Mouse (Mus musculus) lung, embryonic 16.5 days (tissue): Measurements from ENCODE around the gene Cdk11b. TPM values are rescaled to one million over a fixed set of nuclear protein-coding genes. Genes with fewer than 3 reads are reported as not detected.

ENCODE experiments used
- ATAC-seq: fragments of 200-750 bp; cut with Nextera tagmentation; 2 replicates; pipeline ENCODE4 v1.8.0; 2017; ENCODE audit warnings: low read depth, mild to moderate bottlenecking, moderate library complexity
- H3K27ac ChIP-seq: fragments of 300-500 bp; sonication (generic); 2 replicates; pipeline ENCODE4 v1.5.1; 2014; ENCODE audit warnings: mild to moderate bottlenecking, control low read depth, low read length
- H3K27me3 ChIP-seq: fragments of 300-500 bp; sonication (generic); 2 replicates; pipeline ENCODE4 v1.6.1; 2014; ENCODE audit warnings: low read depth, low read length, mixed read lengths; ENCODE audit not compliant: control insufficient read depth, insufficient read depth
- H3K36me3 ChIP-seq: fragments of 300-500 bp; sonication (generic); 2 replicates; pipeline ENCODE4 v1.6.1; 2014; ENCODE audit warnings: low read length; ENCODE audit not compliant: control insufficient read depth, insufficient read depth
- H3K4me1 ChIP-seq: fragments of 300-500 bp; sonication (generic); replicated peaks from 2 replicates; pipeline ENCODE4 v1.6.1; 2014; ENCODE audit warnings: low read length, mixed read lengths; ENCODE audit not compliant: control insufficient read depth, insufficient read depth
- H3K4me2 ChIP-seq: fragments of 300-500 bp; sonication (generic); 2 replicates; pipeline ENCODE4 v1.6.1; 2014; ENCODE audit warnings: low read depth, low read length, control low read depth
- H3K4me3 ChIP-seq: fragments of 300-500 bp; sonication (generic); 2 replicates; pipeline ENCODE4 v1.5.1; 2014; ENCODE audit warnings: mild to moderate bottlenecking, low read length, control low read depth
- H3K9ac ChIP-seq: fragments of 300-500 bp; sonication (generic); 2 replicates; pipeline ENCODE4 v1.6.1; 2014; ENCODE audit warnings: low read length, control low read depth
- H3K9me3 ChIP-seq: fragments of 300-500 bp; sonication (generic); 2 replicates; pipeline ENCODE4 v1.6.1; 2016; ENCODE audit warnings: low read length; ENCODE audit not compliant: control insufficient read depth
- WGBS: fragments of 180-500 bp; shearing (Covaris S2); extraction: QIAGEN DNeasy Blood & Tissue Kit; methylation state at CpG from one replicate; pipeline ENCODE4 v1.1.7; 2014; 5-methylcytosine and 5-hydroxymethylcytosine counted together
- polyA plus RNA-seq: library from polyadenylated mRNA; unstranded; fragments of >200 nt; fragmentation: Nextera tagmentation; extraction: Ambion mirVana; gene quantifications from 2 replicates; pipeline ENCODE4 v1.2.1, GENCODE M21; 2015

Cdk11b gene
- polyA plus RNA-seq, 1 experiment from 2014 or later: 54.6 TPM

- H3K4me3 ChIP-seq: peak overlapping the region; percentile 74
- peak overlapping the region; percentile 73 for H3K9ac ChIP-seq
- peaks cover 4% of the 10 kb centered on the region; the same call in 1 of the 2 replicates for H3K4me1 ChIP-seq
- under 1% methylated on average over 88 of the region's 92 CpGs for WGBS
- H3K27ac ChIP-seq: no peak overlapping the region
- H3K36me3 ChIP-seq: no peaks in the 10 kb centered on the region
- no peaks in the 10 kb centered on the region for H3K9me3 ChIP-seq
- peaks cover 7% of the 10 kb centered on the region; the same call in 1 of the 2 replicates for H3K27me3 ChIP-seq
- peak overlapping the region; percentile 89 for H3K4me2 ChIP-seq
- ATAC-seq: peak; percentile 77
Measured at GRCm38 (mm10) chr4:155694482-155695401, 70.1 kb downstream of the Cdk11b start.

- no peak for ATAC-seq
- Histone ChIP-seq H3K4me3 (peak overlapping the region; percentile 74; the same call in 1 of the 2 replicates), H3K27me3 (peaks cover 7% of the 10 kb centered on the region; the same call in 1 of the 2 replicates), H3K9ac (no peak overlapping the region), H3K4me1 (peaks cover 4% of the 10 kb centered on the region; the same call in 1 of the 2 replicates), H3K36me3 (no peaks in the 10 kb centered on the region), H3K4me2 (peak overlapping the region; percentile 89; the same call in 1 of the 2 replicates), H3K9me3 (no peaks in the 10 kb centered on the region), H3K27ac (no peak overlapping the region)
- 83% methylated on average over 4 of the region's 4 CpGs for WGBS
Measured at GRCm38 (mm10) chr4:155695531-155696062, 70.9 kb downstream of the Cdk11b start.

- Histone ChIP-seq H3K9ac (no peak overlapping the region), H3K27ac (no peak overlapping the region), H3K4me3 (no peak overlapping the region), H3K36me3 (no peaks in the 10 kb centered on the region), H3K4me1 (peaks cover 4% of the 10 kb centered on the region; the same call in 1 of the 2 replicates), H3K27me3 (peaks cover 7% of the 10 kb centered on the region; the same call in 1 of the 2 replicates), H3K9me3 (no peaks in the 10 kb centered on the region), H3K4me2 (no peak overlapping the region)
- ATAC-seq: no peak
- WGBS: 68% methylated on average over 16 of the region's 16 CpGs
Measured at GRCm38 (mm10) chr4:155696261-155697255, 71.9 kb downstream of the Cdk11b start.

Other genes with a start within 250 kb of the Cdk11b start
- 0.08 and 0.16 TPM in 2 replicates for gene Gabrd, start 226.7 kb upstream of the Cdk11b start, polyA plus RNA-seq
- 2.8 and 3.0 TPM in 2 replicates for gene Cfap74, start 215.7 kb upstream of the Cdk11b start, polyA plus RNA-seq
- 0.40 and 0.72 TPM in 2 replicates for gene Tmem52, start 155.7 kb upstream of the Cdk11b start, polyA plus RNA-seq
- 389 and 455 TPM in 2 replicates for gene Gnb1, start 133.5 kb upstream of the Cdk11b start, polyA plus RNA-seq
- gene Nadk, start 62.5 kb upstream of the Cdk11b start, polyA plus RNA-seq: 71.9 and 76.3 TPM in 2 replicates
- gene Slc35e2, start 23.4 kb upstream of the Cdk11b start, polyA plus RNA-seq: 5.9 and 6.5 TPM in 2 replicates
- not detected in 2 replicates for gene Gm10563, start 20.6 kb downstream of the Cdk11b start, polyA plus RNA-seq
- gene Mmp23, start 28.5 kb downstream of the Cdk11b start, polyA plus RNA-seq: 43.3 and 47.2 TPM in 2 replicates
- 27.8 and 31.9 TPM in 2 replicates for gene Mib2, start 44.3 kb downstream of the Cdk11b start, polyA plus RNA-seq
- 1.3 and 1.4 TPM in 2 replicates for gene Fndc10, start 69.5 kb downstream of the Cdk11b start, polyA plus RNA-seq
- 139 and 148 TPM in 2 replicates for gene Ssu72, start 79.9 kb downstream of the Cdk11b start, polyA plus RNA-seq
- gene Tmem240, start 109.9 kb downstream of the Cdk11b start, polyA plus RNA-seq: 0.15 and 0.29 TPM in 2 replicates
- gene Atad3a, start 136.2 kb downstream of the Cdk11b start, polyA plus RNA-seq: 68.4 and 73.3 TPM in 2 replicates
- 7.5 and 8.6 TPM in 2 replicates for gene Vwa1, start 149.8 kb downstream of the Cdk11b start, polyA plus RNA-seq
- 0.15 and 0.21 TPM in 2 replicates for gene Tmem88b, start 161.0 kb downstream of the Cdk11b start, polyA plus RNA-seq
- 0.69 and 1.0 TPM in 2 replicates for gene Ankrd65, start 165.6 kb downstream of the Cdk11b start, polyA plus RNA-seq
- gene Mrpl20, start 178.0 kb downstream of the Cdk11b start, polyA plus RNA-seq: 177 and 194 TPM in 2 replicates
- gene Ccnl2, start 187.6 kb downstream of the Cdk11b start, polyA plus RNA-seq: 179 and 185 TPM in 2 replicates
- gene Aurkaip1, start 206.4 kb downstream of the Cdk11b start, polyA plus RNA-seq: 141 and 146 TPM in 2 replicates
- gene Mxra8, start 214.8 kb downstream of the Cdk11b start, polyA plus RNA-seq: 246 and 255 TPM in 2 replicates
- gene Dvl1, start 222.5 kb downstream of the Cdk11b start, polyA plus RNA-seq: 4.5 and 6.0 TPM in 2 replicates
- 0.24 and 0.30 TPM in 2 replicates for gene Tas1r3, start 238.5 kb downstream of the Cdk11b start, polyA plus RNA-seq
- gene Cptp, start 244.6 kb downstream of the Cdk11b start, polyA plus RNA-seq: 15.6 and 16.4 TPM in 2 replicates
- 74.2 and 75.8 TPM in 2 replicates for gene Ints11, start 244.7 kb downstream of the Cdk11b start, polyA plus RNA-seq